Mouse (Mus musculus) heart, embryonic 15.5 days (tissue): Measurements from ENCODE around the gene Otub1. TPM values are rescaled to one million over a fixed set of nuclear protein-coding genes. Genes with fewer than 3 reads are reported as not detected.

Experiments used
- ATAC-seq: fragments of 200-750 bp; cut with Nextera tagmentation; replicated peaks from 2 replicates; pipeline ENCODE4 v1.8.0; 2017; ENCODE audit warnings: low read depth, moderate TSS enrichment; ENCODE audit not compliant: insufficient number of reproducible peaks, insufficient read depth, low FRiP score
- H3K27ac ChIP-seq: fragments of 300-500 bp; sonication (generic); 2 replicates; pipeline ENCODE4 v1.5.1; 2015; ENCODE audit warnings: mild to moderate bottlenecking, inconsistent platforms
- H3K27me3 ChIP-seq: fragments of 300-500 bp; sonication (generic); 2 replicates; pipeline ENCODE4 v1.6.1; 2015; ENCODE audit warnings: inconsistent platforms
- H3K36me3 ChIP-seq: fragments of 300-500 bp; sonication (generic); 2 replicates; pipeline ENCODE4 v1.6.1; 2015; ENCODE audit warnings: mild to moderate bottlenecking, inconsistent platforms
- H3K4me1 ChIP-seq: fragments of 300-500 bp; sonication (generic); replicated peaks from 2 replicates; pipeline ENCODE4 v1.6.1; 2015; ENCODE audit warnings: inconsistent platforms
- H3K4me2 ChIP-seq: fragments of 300-500 bp; sonication (generic); 2 replicates; pipeline ENCODE4 v1.6.1; 2015; ENCODE audit warnings: inconsistent platforms, mild to moderate bottlenecking, moderate library complexity
- H3K4me3 ChIP-seq: fragments of 300-500 bp; sonication (generic); 2 replicates; pipeline ENCODE4 v1.5.1; 2015; ENCODE audit warnings: mild to moderate bottlenecking, inconsistent platforms
- H3K9ac ChIP-seq: fragments of 300-500 bp; sonication (generic); 2 replicates; pipeline ENCODE4 v1.6.1; 2015; ENCODE audit warnings: mild to moderate bottlenecking, inconsistent platforms
- H3K9me3 ChIP-seq: fragments of 300-500 bp; sonication (generic); replicated peaks from 2 replicates; pipeline ENCODE4 v1.6.1; 2016; ENCODE audit warnings: inconsistent platforms
- WGBS: fragments of 180-500 bp; shearing (Covaris S2); methylation state at CpG from one replicate; pipeline ENCODE4 v1.1.7; 2015; ENCODE audit warnings: mixed read lengths; 5-methylcytosine and 5-hydroxymethylcytosine counted together
- polyA plus RNA-seq: library from polyadenylated mRNA; unstranded; fragments of >200 nt; fragmentation: Nextera tagmentation; extraction: Ambion mirVana; gene quantifications from 2 replicates; pipeline ENCODE4 v1.2.1, GENCODE M21; 2015

Otub1 gene
- polyA plus RNA-seq, 1 experiment from 2014 or later, result 122 TPM

GRCm38 (mm10) chr19:7172051-7172866, 33.9 kb downstream of the Otub1 start:
- Histone ChIP-seq H3K9me3 (no peaks in the 10 kb centered on the region), H3K4me1 (peaks cover 23% of the 10 kb centered on the region), H3K27me3 (peaks cover 24% of the 10 kb centered on the region), H3K4me3 (no peak overlapping the region), H3K36me3 (no peaks in the 10 kb centered on the region), H3K9ac (no peak overlapping the region), H3K4me2 (no peak overlapping the region), H3K27ac (no peak overlapping the region)
- WGBS, result 18% methylated on average over 13 of the region's 13 CpGs
- peak; percentile 66 for ATAC-seq

- Histone ChIP-seq H3K4me3 (no peak overlapping the region), H3K4me2 (no peak overlapping the region), H3K4me1 (peaks cover 24% of the 10 kb centered on the region), H3K36me3 (no peaks in the 10 kb centered on the region), H3K9ac (no peak overlapping the region), H3K9me3 (no peaks in the 10 kb centered on the region), H3K27me3 (peaks cover 29% of the 10 kb centered on the region), H3K27ac (no peak overlapping the region)
- WGBS, result 22% methylated on average over 8 of the region's 8 CpGs
- ATAC-seq, result no peak
Measured at GRCm38 (mm10) chr19:7171447-7171846, 34.7 kb downstream of the Otub1 start.

GRCm38 (mm10) chr19:7170916-7171315, 35.2 kb downstream of the Otub1 start:
- WGBS, result 78% methylated on average over 6 of the region's 6 CpGs
- peaks cover 24% of the 10 kb centered on the region for H3K4me1 ChIP-seq
- no peak overlapping the region for H3K4me3 ChIP-seq
- H3K9ac ChIP-seq, result 0 out of 2 replicates have a peak overlapping the region, but pooled peaks have one; percentile 4
- ATAC-seq, result no peak
- H3K27me3 ChIP-seq, result peaks cover 29% of the 10 kb centered on the region
- no peaks in the 10 kb centered on the region for H3K9me3 ChIP-seq
- no peaks in the 10 kb centered on the region for H3K36me3 ChIP-seq
- no peak overlapping the region for H3K4me2 ChIP-seq
- no peak overlapping the region for H3K27ac ChIP-seq

GRCm38 (mm10) chr19:7168423-7168822, 37.7 kb downstream of the Otub1 start:
- H3K4me3 ChIP-seq, result no peak overlapping the region
- H3K9me3 ChIP-seq, result no peaks in the 10 kb centered on the region
- peaks cover 52% of the 10 kb centered on the region for H3K27me3 ChIP-seq
- 53% methylated on average over 2 of the region's 2 CpGs for WGBS
- H3K27ac ChIP-seq, result no peak overlapping the region
- peaks cover 42% of the 10 kb centered on the region for H3K4me1 ChIP-seq
- H3K36me3 ChIP-seq, result no peaks in the 10 kb centered on the region
- no peak overlapping the region for H3K9ac ChIP-seq
- H3K4me2 ChIP-seq, result no peak overlapping the region
- ATAC-seq, result no peak

- peak overlapping the region; percentile 100; the same call in 1 of the 2 replicates for H3K4me2 ChIP-seq
- peaks cover 61% of the 10 kb centered on the region for H3K27me3 ChIP-seq
- ATAC-seq, result no peak
- 21% methylated on average over 6 of the region's 6 CpGs for WGBS
- H3K4me1 ChIP-seq, result peaks cover 33% of the 10 kb centered on the region
- H3K9me3 ChIP-seq, result no peaks in the 10 kb centered on the region
- H3K9ac ChIP-seq, result no peak overlapping the region
- no peaks in the 10 kb centered on the region for H3K36me3 ChIP-seq
- no peak overlapping the region for H3K4me3 ChIP-seq
- H3K27ac ChIP-seq, result no peak overlapping the region
Measured at GRCm38 (mm10) chr19:7166767-7167166, 39.3 kb downstream of the Otub1 start.

GRCm38 (mm10) chr19:7166200-7166711, 39.9 kb downstream of the Otub1 start:
- no peak for ATAC-seq

GRCm38 (mm10) chr19:7165509-7166199, 40.5 kb downstream of the Otub1 start:
- Histone ChIP-seq H3K36me3 (no peaks in the 10 kb centered on the region), H3K9me3 (no peaks in the 10 kb centered on the region), H3K9ac (peak overlapping the region; percentile 60), H3K27ac (no peak overlapping the region), H3K4me3 (peak overlapping the region; percentile 73), H3K27me3 (peaks cover 61% of the 10 kb centered on the region), H3K4me2 (peak overlapping the region; percentile 100), H3K4me1 (peaks cover 30% of the 10 kb centered on the region)
- WGBS, result 1% methylated on average over 70 of the region's 105 CpGs
- ATAC-seq, result no peak

More at GRCm38 (mm10) chr19:7166200-7166711, 39.9 kb downstream of the Otub1 start:
- Histone ChIP-seq H3K27me3 (peaks cover 61% of the 10 kb centered on the region), H3K27ac (no peak overlapping the region), H3K4me2 (peak overlapping the region; percentile 100), H3K36me3 (no peaks in the 10 kb centered on the region), H3K9me3 (no peaks in the 10 kb centered on the region), H3K4me3 (peak overlapping the region; percentile 73), H3K4me1 (peaks cover 28% of the 10 kb centered on the region), H3K9ac (peak overlapping the region; percentile 60)
- WGBS, result 6% methylated on average over 9 of the region's 15 CpGs

GRCm38 (mm10) chr19:7164820-7165323, 41.2 kb downstream of the Otub1 start:
- ATAC-seq, result 0 out of 2 replicates have a peak, but pooled peaks have one; percentile 28
- under 1% methylated on average over 35 of the region's 35 CpGs for WGBS
- Histone ChIP-seq H3K9me3 (no peaks in the 10 kb centered on the region), H3K9ac (peak overlapping the region; percentile 60), H3K27me3 (peaks cover 61% of the 10 kb centered on the region), H3K27ac (no peak overlapping the region), H3K4me2 (peak overlapping the region; percentile 100), H3K4me1 (peaks cover 37% of the 10 kb centered on the region), H3K36me3 (no peaks in the 10 kb centered on the region), H3K4me3 (peak overlapping the region; percentile 73)

GRCm38 (mm10) chr19:7164238-7164637, 41.9 kb downstream of the Otub1 start:
- Histone ChIP-seq H3K4me2 (peak overlapping the region; percentile 100), H3K9ac (0 out of 2 replicates have a peak overlapping the region, but pooled peaks have one; percentile 60), H3K27ac (no peak overlapping the region), H3K4me1 (peaks cover 37% of the 10 kb centered on the region), H3K4me3 (peak overlapping the region; percentile 73), H3K36me3 (no peaks in the 10 kb centered on the region), H3K27me3 (peaks cover 66% of the 10 kb centered on the region), H3K9me3 (no peaks in the 10 kb centered on the region)
- 21% methylated on average over 6 of the region's 6 CpGs for WGBS
- ATAC-seq, result no peak

GRCm38 (mm10) chr19:7161064-7161463, 45.1 kb downstream of the Otub1 start:
- H3K4me2 ChIP-seq, result no peak overlapping the region
- peaks cover 44% of the 10 kb centered on the region for H3K27me3 ChIP-seq
- no peaks in the 10 kb centered on the region for H3K36me3 ChIP-seq
- 65% methylated on average over 3 of the region's 3 CpGs for WGBS
- ATAC-seq, result no peak
- H3K4me3 ChIP-seq, result no peak overlapping the region
- no peak overlapping the region for H3K9ac ChIP-seq
- H3K4me1 ChIP-seq, result peaks cover 51% of the 10 kb centered on the region
- H3K27ac ChIP-seq, result no peak overlapping the region
- no peaks in the 10 kb centered on the region for H3K9me3 ChIP-seq
